Mouse (Mus musculus): ENCODE data around the gene Fance.

DNA sequence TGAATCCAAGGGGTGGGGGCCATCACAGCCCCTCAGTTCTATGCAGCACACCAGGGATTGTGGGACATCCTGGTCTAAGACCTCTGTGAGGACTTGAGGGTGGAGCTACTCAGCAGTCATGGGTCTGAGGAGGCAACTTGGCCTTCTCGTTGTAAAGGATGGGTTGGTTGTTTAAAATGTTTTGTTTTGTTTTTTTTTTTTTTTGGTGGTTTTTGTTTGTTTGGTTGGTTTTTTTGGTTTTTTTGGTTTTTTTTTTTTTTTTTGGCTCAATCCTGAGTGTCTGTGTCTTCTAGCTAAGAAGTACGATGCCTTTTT is 16.9 kb downstream of the Fance start:
- TF ChIP-seq MYOD1 (IDR thresholded peaks at IDR 0.05; ENCODE audit: control insufficient read depth in 1 of 3, insufficient read length in 2 of 3, low read depth in 2 of 3): no peak
- no peak for TF ChIP-seq MYOG (IDR thresholded peaks at IDR 0.05; ENCODE audit: control insufficient read depth in 1 of 3, insufficient read depth in 1 of 3, insufficient read length in 2 of 3, low read depth in 2 of 3)
- TF ChIP-seq POLR2A (IDR thresholded peaks at IDR 0.05; ENCODE audit: insufficient read length, low read depth): no peak
- no peak for TF ChIP-seq MAX (IDR thresholded peaks at IDR 0.05; ENCODE audit: low read depth)
- TF ChIP-seq REST (IDR thresholded peaks at IDR 0.05; ENCODE audit: insufficient read depth, insufficient read length): no peak
- TF ChIP-seq TCF12 (IDR thresholded peaks at IDR 0.05; ENCODE audit: insufficient read depth, poor library complexity, severe bottlenecking): no peak
- no peak for TF ChIP-seq CEBPB (IDR thresholded peaks at IDR 0.05; ENCODE audit: insufficient read depth, poor library complexity, severe bottlenecking)
- TF ChIP-seq TCF3 (IDR thresholded peaks at IDR 0.05; ENCODE audit: insufficient read length, low read depth): no peak
- TF ChIP-seq SRF (IDR thresholded peaks at IDR 0.05; ENCODE audit: control insufficient read depth, insufficient read length, low read depth): no peak

Data from myocyte (in vitro differentiated cells).